Mouse (Mus musculus) spleen, adult 2 months (tissue): ENCODE data around the gene Plekhm2. TPM values are rescaled to one million over a fixed set of nuclear protein-coding genes. Genes with fewer than 3 reads are reported as not detected.

ENCODE experiments used
- DNase-seq, 2 experiments: peaks; one replicate each; pipeline versions ENCODE4 v3.0.0 to v3.0.0-alpha.2; 2012 to 2021; ENCODE audit warnings: low spot score in 2 of 2, low read depth in 1 of 2
- H3K27ac ChIP-seq: fragments of 200-500 bp; 2 replicates; pipeline ENCODE4 v1.5.1; 2012; ENCODE audit warnings: low read length, inconsistent platforms; ENCODE audit not compliant: insufficient read depth
- H3K27me3 ChIP-seq: fragments of 200-500 bp; 2 replicates; pipeline ENCODE4 v1.6.1; 2012; ENCODE audit warnings: mild to moderate bottlenecking, moderate library complexity, low read length, inconsistent platforms; ENCODE audit not compliant: control insufficient read depth, insufficient read depth
- H3K36me3 ChIP-seq: fragments of 200-500 bp; 2 replicates; pipeline ENCODE4 v1.6.1; 2012; ENCODE audit warnings: mild to moderate bottlenecking, low read length, inconsistent platforms; ENCODE audit not compliant: control insufficient read depth, insufficient read depth
- H3K4me1 ChIP-seq: fragments of 200-500 bp; 2 replicates; pipeline ENCODE4 v1.6.1; 2011; ENCODE audit warnings: inconsistent platforms; ENCODE audit not compliant: control insufficient read depth, insufficient read depth, insufficient read length
- H3K4me3 ChIP-seq: fragments of 200-500 bp; 2 replicates; pipeline ENCODE4 v1.5.1; 2011; ENCODE audit warnings: mild to moderate bottlenecking, inconsistent platforms; ENCODE audit not compliant: insufficient read depth, insufficient read length; ENCODE audit errors: extremely low read depth
- CTCF ChIP-seq: fragments of 200-500 bp; IDR thresholded peaks from 2 replicates; pipeline ENCODE4 v1.5.1; 2011; ENCODE audit warnings: mild to moderate bottlenecking, inconsistent platforms; ENCODE audit not compliant: insufficient read depth, insufficient read length, insufficient replicate concordance; ENCODE audit errors: extremely low read depth
- POLR2A ChIP-seq: fragments of 200-500 bp; IDR thresholded peaks from 2 replicates; pipeline ENCODE4 v1.6.1; 2011; ENCODE audit warnings: low read depth, low read length, inconsistent platforms
- WGBS: fragments of 180-500 bp; shearing (Covaris S2); methylation state at CpG from one replicate; pipeline ENCODE4 v1.1.7; 2018; 5-methylcytosine and 5-hydroxymethylcytosine counted together
- polyA plus RNA-seq: library from polyadenylated mRNA; depleted of rRNA; stranded (reverse); fragments of >200 nt; gene quantifications from 2 replicates; pipeline ENCODE4 v1.2.3, GENCODE M21; 2012

Gene Plekhm2
- polyA plus RNA-seq, 1 experiment: 51.6 TPM

DNA sequence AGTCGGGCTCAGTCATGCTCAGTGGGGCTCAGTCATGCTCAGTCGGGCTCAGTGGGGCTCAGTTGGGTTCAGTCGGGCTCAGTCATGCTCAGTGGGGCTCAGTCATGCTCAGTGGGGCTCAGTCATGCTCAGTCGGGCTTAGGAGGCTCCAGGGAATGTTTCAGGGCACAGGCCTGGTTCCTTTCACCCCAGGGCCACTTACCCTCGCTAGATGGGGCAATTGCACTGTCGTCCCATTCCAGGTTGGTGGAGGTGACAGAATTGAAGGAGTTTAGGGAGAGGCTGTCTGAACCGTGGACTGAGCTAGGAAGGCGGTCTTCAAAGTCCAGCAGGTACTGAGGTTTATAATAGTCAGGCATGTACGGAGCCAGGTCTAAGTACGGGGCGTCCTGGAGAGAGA, 25.2 kb downstream of the Plekhm2 start:
- Histone ChIP-seq H3K27me3 (no peaks in the 10 kb centered on the region), H3K27ac (no peak overlapping the region), H3K36me3 (peaks cover 9% of the 10 kb centered on the region), H3K4me1 (no peaks in the 10 kb centered on the region), H3K4me3 (no peak overlapping the region)
- DNase-seq: no peak
- no peak for TF ChIP-seq POLR2A
- no peak for TF ChIP-seq CTCF
- 68% methylated on average over 11 of the region's 11 CpGs for WGBS

GRCm38 (mm10) chr4:141636693-141637092, 28.0 kb downstream of the Plekhm2 start:
- no peak overlapping the region for H3K4me3 ChIP-seq
- DNase-seq: no peak
- TF ChIP-seq CTCF (no peak), POLR2A (no peak)
- 94% methylated on average over 5 of the region's 5 CpGs for WGBS
- no peaks in the 10 kb centered on the region for H3K27me3 ChIP-seq
- H3K36me3 ChIP-seq: peaks cover 24% of the 10 kb centered on the region
- H3K4me1 ChIP-seq: no peaks in the 10 kb centered on the region
- H3K27ac ChIP-seq: no peak overlapping the region

DNA sequence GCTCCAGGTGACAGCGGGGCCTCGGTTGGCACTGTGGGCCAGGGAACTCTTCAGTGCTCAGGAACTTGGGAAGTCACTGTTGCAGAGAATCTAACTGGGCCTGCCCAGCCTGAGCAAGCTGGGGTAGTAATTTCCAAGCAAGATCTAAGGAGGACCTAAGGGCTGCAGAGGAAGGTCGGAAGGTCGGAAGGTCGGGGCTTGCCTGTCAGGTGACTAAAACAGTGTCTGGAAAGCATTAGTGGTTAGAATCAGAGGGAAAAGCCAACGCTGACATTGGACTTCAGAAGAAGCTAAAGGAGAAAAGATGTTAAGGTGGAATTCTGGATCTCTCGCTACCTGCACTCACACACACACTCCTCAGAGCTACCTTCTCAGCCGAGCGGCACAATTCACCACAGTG, 28.7 kb downstream of the Plekhm2 start:
- Histone ChIP-seq H3K4me1 (no peaks in the 10 kb centered on the region), H3K27ac (no peak overlapping the region), H3K4me3 (no peak overlapping the region), H3K36me3 (peaks cover 28% of the 10 kb centered on the region), H3K27me3 (no peaks in the 10 kb centered on the region)
- DNase-seq: no peak
- TF ChIP-seq POLR2A (no peak), CTCF (no peak)
- 91% methylated on average over 9 of the region's 9 CpGs for WGBS

- H3K36me3 ChIP-seq: peaks cover 50% of the 10 kb centered on the region
- 93% methylated on average over 21 of the region's 21 CpGs for WGBS
- TF ChIP-seq POLR2A (no peak), CTCF (no peak)
These were observed 32.4 kb downstream of the Plekhm2 start for GRCm38 (mm10) chr4:141632111-141632873.

DNA sequence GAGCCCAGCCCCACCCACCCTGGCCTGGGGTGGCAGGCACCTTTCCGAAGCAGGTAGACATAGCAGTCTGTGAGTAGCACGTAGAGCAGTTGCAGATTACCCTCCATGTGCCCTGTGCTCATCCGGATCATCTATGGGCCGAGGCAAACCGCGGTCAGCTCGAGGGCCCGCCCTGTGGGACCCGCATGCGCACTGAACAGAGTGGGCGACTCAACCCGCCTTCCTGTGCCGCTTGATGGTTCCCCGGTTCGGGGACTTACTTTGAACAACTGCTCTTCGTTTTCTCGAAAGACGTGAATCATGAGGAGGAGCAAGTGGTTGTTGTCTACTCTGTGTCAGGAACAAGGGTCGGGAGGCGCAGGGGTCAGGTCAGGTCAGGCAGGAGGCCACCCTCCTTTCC, 33.4 kb downstream of the Plekhm2 start:
- TF ChIP-seq POLR2A (no peak), CTCF (no peak)
- Histone ChIP-seq H3K27me3 (no peaks in the 10 kb centered on the region), H3K36me3 (peaks cover 51% of the 10 kb centered on the region), H3K4me3 (no peak overlapping the region), H3K27ac (no peak overlapping the region), H3K4me1 (no peaks in the 10 kb centered on the region)
- no peak for DNase-seq
- WGBS: 96% methylated on average over 20 of the region's 20 CpGs

More at GRCm38 (mm10) chr4:141632111-141632873, 32.4 kb downstream of the Plekhm2 start:
- Histone ChIP-seq H3K27ac (no peak overlapping the region), H3K4me3 (no peak overlapping the region), H3K27me3 (no peaks in the 10 kb centered on the region), H3K4me1 (no peaks in the 10 kb centered on the region)
- DNase-seq: no peak

GRCm38 (mm10) chr4:141630021-141630420, 34.7 kb downstream of the Plekhm2 start:
- peaks cover 5% of the 10 kb centered on the region; the same call in 1 of the 2 replicates for H3K4me1 ChIP-seq
- no peaks in the 10 kb centered on the region for H3K27me3 ChIP-seq
- no peak for TF ChIP-seq CTCF
- H3K4me3 ChIP-seq: no peak overlapping the region
- DNase-seq: no peak
- H3K27ac ChIP-seq: no peak overlapping the region
- WGBS: 97% methylated on average over 11 of the region's 11 CpGs
- H3K36me3 ChIP-seq: peaks cover 50% of the 10 kb centered on the region

DNA sequence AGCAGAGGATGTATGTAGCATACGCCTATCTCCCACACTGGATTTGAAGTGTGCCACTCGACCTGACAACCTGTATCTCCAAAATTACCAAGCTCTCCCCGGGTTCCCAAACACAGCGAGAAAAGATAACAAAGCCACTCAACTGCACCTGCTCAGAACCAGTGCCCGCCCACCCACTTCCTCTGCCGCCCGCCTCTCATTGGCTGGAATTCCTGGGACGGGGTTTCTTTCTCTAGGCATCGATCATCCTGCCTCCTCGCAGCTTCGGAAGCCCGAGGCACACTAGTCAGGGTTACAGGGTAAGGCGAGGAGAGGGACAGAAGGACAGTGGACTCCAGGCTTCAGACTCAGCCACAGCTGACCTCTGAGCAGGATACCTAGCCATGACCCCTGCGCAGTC, 36.0 kb downstream of the Plekhm2 start:
- Histone ChIP-seq H3K4me1 (peaks cover 5% of the 10 kb centered on the region; the same call in 1 of the 2 replicates), H3K27me3 (no peaks in the 10 kb centered on the region), H3K27ac (no peak overlapping the region), H3K36me3 (peaks cover 46% of the 10 kb centered on the region), H3K4me3 (no peak overlapping the region)
- 92% methylated on average over 14 of the region's 14 CpGs for WGBS
- no peak for TF ChIP-seq CTCF
- no peak for TF ChIP-seq POLR2A
- DNase-seq: no peak
